Mouse (Mus musculus): ENCODE results near the gene E130114P18Rik.

DNA sequence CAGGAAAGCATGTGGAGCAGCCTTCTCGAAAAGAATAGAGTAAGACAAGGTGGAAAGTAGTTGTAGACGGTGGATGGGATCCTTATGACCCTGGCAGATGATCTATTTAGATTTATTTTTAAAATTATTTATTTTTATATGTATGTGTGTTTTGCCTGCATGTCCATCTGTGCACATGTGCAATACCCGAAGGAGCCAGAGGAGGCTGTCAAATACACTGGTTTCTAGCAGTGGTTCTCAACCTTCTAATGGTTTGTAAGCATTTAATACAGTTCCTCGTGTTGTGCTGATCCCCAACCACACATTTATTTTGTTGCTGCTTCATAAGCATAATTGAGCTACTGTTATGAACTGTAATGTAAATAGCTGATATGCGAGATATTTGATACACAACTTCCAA, 154.7 kb downstream of the E130114P18Rik start:
- TF ChIP-seq CTCF (IDR thresholded peaks at IDR 0.05; ENCODE audit: extremely low read depth, insufficient read length, insufficient replicate concordance, low read depth, low read length) (no peak), POLR2A (IDR thresholded peaks at IDR 0.05; ENCODE audit: low read depth, low read length) (no peak)

All from small intestine, adult 2 months (tissue).